49 mouse cellular contexts compared by ENCODE assay signal in genomic region chr3:98780921-98781320, GRCm38 (mm10). TPM values are rescaled to one million over a fixed set of nuclear protein-coding genes. Genes with fewer than 3 reads are reported as not detected.
"Had no signal": no experiment of that assay in that cellular context is flagged by ENCODE, and none has a peak within 500 bp of the region (broad histone marks: within the 10 kb centered on the region; RNA-seq: fewer than 3 reads in every experiment).

No protein-coding gene starts in this region.

- H3K27ac ChIP-seq: heart, embryonic 10.5 days; heart, embryonic 13.5 days; heart, embryonic 15.5 days; hindbrain, embryonic 10.5 days; hindbrain, embryonic 12.5 days; hindbrain, embryonic 13.5 days; hindbrain, embryonic 14.5 days; hindbrain, embryonic 15.5 days; hindbrain, postnatal 0 days; intestine, embryonic 15.5 days; kidney, embryonic 15.5 days; kidney, postnatal 0 days; layer of hippocampus, adult 2 months had no signal

- H3K36me3 ChIP-seq: heart, embryonic 10.5 days; heart, embryonic 12.5 days; heart, embryonic 13.5 days; heart, embryonic 15.5 days; hindbrain, embryonic 10.5 days; hindbrain, embryonic 12.5 days; hindbrain, embryonic 13.5 days; hindbrain, embryonic 15.5 days; intestine, embryonic 15.5 days; kidney, embryonic 15.5 days had no signal

- H3K4me1 ChIP-seq: heart, embryonic 10.5 days; heart, embryonic 12.5 days; heart, embryonic 13.5 days; heart, embryonic 15.5 days; hindbrain, embryonic 10.5 days; hindbrain, embryonic 12.5 days; hindbrain, embryonic 13.5 days; hindbrain, embryonic 15.5 days; intestine, embryonic 15.5 days; kidney, embryonic 15.5 days had no signal

- H3K4me3 ChIP-seq: heart, embryonic 10.5 days; heart, embryonic 12.5 days; heart, embryonic 13.5 days; heart, embryonic 15.5 days; hindbrain, embryonic 10.5 days; hindbrain, embryonic 12.5 days; hindbrain, embryonic 13.5 days; hindbrain, embryonic 15.5 days; intestine, embryonic 15.5 days; kidney, embryonic 15.5 days; layer of hippocampus, adult 2 months had no signal

- DNase-seq: heart, postnatal 10 days; heart, postnatal 14 days; heart, postnatal 36 days; heart, postnatal 4 days; kidney, adult 11 months; kidney, adult 18-20 months; kidney, adult 2 months; kidney, adult 8-10 months; kidney, adult 9 months; kidney, postnatal 10 days; kidney, postnatal 14 days; kidney, postnatal 25 days; kidney, postnatal 36 days; kidney, postnatal 4 days; layer of hippocampus, adult 9-11 months; layer of hippocampus, postnatal 36 days had no signal

- ATAC-seq: hindbrain, embryonic 16.5 days; hindbrain, postnatal 0 days; inflammation-experienced regulatory T-cells, adult 6 months; intestine, embryonic 15.5 days; intestine, embryonic 16.5 days; intestine, postnatal 0 days had no signal

- H3K4me2 ChIP-seq: heart, embryonic 11.5 days; heart, embryonic 12.5 days; heart, embryonic 13.5 days; heart, embryonic 15.5 days; hindbrain, embryonic 12.5 days; hindbrain, embryonic 13.5 days; hindbrain, embryonic 14.5 days; hindbrain, embryonic 15.5 days; intestine, embryonic 15.5 days; kidney, embryonic 15.5 days had no signal

- H3K9ac ChIP-seq: heart, embryonic 12.5 days; heart, embryonic 13.5 days; heart, embryonic 15.5 days; hindbrain, embryonic 12.5 days; hindbrain, embryonic 13.5 days; hindbrain, embryonic 14.5 days; hindbrain, embryonic 15.5 days; intestine, embryonic 15.5 days; kidney, embryonic 15.5 days had no signal

- H3K27me3 ChIP-seq: heart, embryonic 12.5 days; heart, embryonic 13.5 days; heart, embryonic 15.5 days; hindbrain, embryonic 12.5 days; hindbrain, embryonic 13.5 days; hindbrain, embryonic 15.5 days; intestine, embryonic 15.5 days; kidney, embryonic 15.5 days had no signal

- H3K9me3 ChIP-seq: heart, embryonic 10.5 days; heart, embryonic 13.5 days; heart, embryonic 15.5 days; hindbrain, embryonic 10.5 days; hindbrain, embryonic 12.5 days; hindbrain, embryonic 13.5 days; hindbrain, embryonic 15.5 days; intestine, embryonic 15.5 days; kidney, embryonic 15.5 days had no signal

RNA-seq across cellular contexts. Expression of gene Hsd3b3, which starts 18.0 kb away (rescaled TPM):
- total RNA-seq: heart, postnatal 10 days; heart, postnatal 14 days; heart, postnatal 25 days; heart, postnatal 36 days; heart, postnatal 4 days; hematopoietic stem cell, adult 5-6 weeks; hindbrain, postnatal 0 days; layer of hippocampus, adult 18-20 months; layer of hippocampus, adult 2 months; layer of hippocampus, adult 8-10 months; layer of hippocampus, postnatal 10 days; layer of hippocampus, postnatal 14 days; layer of hippocampus, postnatal 25 days; layer of hippocampus, postnatal 36 days; left cerebral cortex, adult 18-20 months had no signal
- polyA plus RNA-seq: heart, embryonic 12.5 days; heart, embryonic 13.5 days; heart, embryonic 14.5 days; heart, embryonic 15.5 days; heart, postnatal 0 days; hindbrain, embryonic 10.5 days; hindbrain, embryonic 11.5 days had no signal

RNA-seq across cellular contexts. Expression of gene Hsd3b6, which starts 33.3 kb away (rescaled TPM):
- total RNA-seq: heart, postnatal 10 days; heart, postnatal 14 days; heart, postnatal 25 days; heart, postnatal 36 days; heart, postnatal 4 days; hematopoietic stem cell, adult 5-6 weeks; hindbrain, postnatal 0 days; layer of hippocampus, adult 18-20 months; layer of hippocampus, adult 2 months; layer of hippocampus, adult 8-10 months; layer of hippocampus, postnatal 10 days; layer of hippocampus, postnatal 14 days; layer of hippocampus, postnatal 25 days; layer of hippocampus, postnatal 36 days; left cerebral cortex, adult 18-20 months had no signal
- polyA plus RNA-seq: heart, postnatal 0 days; hindbrain, postnatal 0 days; inflammation-experienced regulatory T-cells, adult 6 months; intestine, postnatal 0 days; kidney, adult 2 months; large intestine, adult 2 months had no signal

RNA-seq across cellular contexts. Expression of gene Hsd3b2, which starts 56.6 kb away (rescaled TPM):
- total RNA-seq: heart, postnatal 14 days; heart, postnatal 25 days; heart, postnatal 36 days; heart, postnatal 4 days; hematopoietic stem cell, adult 5-6 weeks; hindbrain, postnatal 0 days; layer of hippocampus, adult 18-20 months; left cerebral cortex, adult 18-20 months had no signal
- polyA plus RNA-seq: heart, embryonic 11.5 days; heart, embryonic 12.5 days; heart, embryonic 14.5 days; heart, embryonic 15.5 days; heart, embryonic 16.5 days; heart, postnatal 0 days; hindbrain, embryonic 12.5 days; hindbrain, embryonic 13.5 days; hindbrain, embryonic 14.5 days; hindbrain, embryonic 16.5 days; hindbrain, postnatal 0 days; inflammation-experienced regulatory T-cells, adult 6 months; kidney, embryonic 14.5 days had no signal
